Mouse (Mus musculus) induced T-regulatory cell, adult 2 months (primary cell): ENCODE results near the gene Crygs.

Experiments
- DNase-seq: peaks from one replicate; pipeline ENCODE4 v3.0.0-alpha.2; 2012; ENCODE audit warnings: low read depth

The Crygs gene

DNA sequence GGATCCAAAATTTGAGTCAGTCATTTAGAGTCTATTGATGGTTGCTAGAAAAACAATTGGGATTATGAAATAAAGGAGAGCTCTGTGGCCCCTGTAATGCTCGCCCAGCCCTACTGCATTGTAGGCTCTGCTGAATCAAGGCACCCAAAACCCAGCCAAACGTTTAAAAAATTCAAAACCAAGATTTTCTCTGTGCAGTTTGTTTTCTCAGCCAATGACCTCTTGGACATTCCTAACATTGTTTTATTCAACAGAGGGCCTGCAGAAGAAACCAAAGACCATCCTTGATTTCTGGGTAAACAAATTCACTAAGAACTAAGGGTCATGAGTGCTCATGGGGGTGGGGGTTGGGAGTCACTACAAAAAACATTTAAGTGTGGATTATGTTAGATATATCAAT is at the start of gene Crygs:
Gene Crygs, minus strand, starts transcription at position 101 of the 400 bp plus-strand sequence.
- DNase-seq = no peak

DNA sequence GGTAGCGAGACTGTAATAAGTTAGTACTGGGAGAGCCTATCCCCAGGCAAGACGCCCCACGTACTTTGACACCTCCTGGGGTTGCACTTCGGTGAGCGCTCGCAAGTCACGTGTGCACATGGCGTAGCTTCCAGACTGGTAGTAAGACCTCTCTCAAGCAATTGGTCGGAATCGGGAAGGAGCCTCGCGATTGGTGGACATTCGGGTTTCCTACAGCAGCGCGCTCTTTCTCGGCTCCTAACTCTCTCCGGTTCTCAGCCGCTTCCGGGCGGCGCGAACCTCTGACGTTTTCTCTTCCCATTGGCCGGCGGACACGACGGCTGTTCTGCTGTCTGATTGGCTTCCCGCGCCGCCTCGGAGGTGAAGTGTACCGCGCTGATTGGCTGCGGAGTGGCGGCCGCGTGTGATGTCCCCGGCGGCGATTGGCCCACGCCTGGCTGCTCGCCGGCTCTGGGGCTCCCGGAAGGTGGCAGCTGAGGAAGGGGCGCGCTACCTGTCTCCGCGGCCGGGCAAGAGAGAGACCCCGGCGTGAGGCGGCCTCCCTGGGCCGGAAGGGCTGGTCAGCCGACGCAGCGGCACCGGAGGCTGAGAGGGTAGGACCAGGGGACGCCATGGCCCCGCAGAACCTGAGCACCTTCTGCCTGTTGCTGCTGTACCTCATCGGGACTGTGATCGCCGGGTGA is 46.2 kb upstream of the Crygs start, which contains the start of the genes Tbccd1 and Dnajb11:
Gene Tbccd1, minus strand, starts transcription at position 239 of the 683 bp plus-strand sequence.
Gene Dnajb11, plus strand, starts transcription at position 415 of the 683 bp plus-strand sequence.
- DNase-seq = peak; percentile 99

- DNase-seq = no peak
These were observed 45.4 kb upstream of the Crygs start for GRCm38 (mm10) chr16:22856773-22857172.

GRCm38 (mm10) chr16:22852709-22853108 is 41.3 kb upstream of the Crygs start:
- no peak for DNase-seq

DNA sequence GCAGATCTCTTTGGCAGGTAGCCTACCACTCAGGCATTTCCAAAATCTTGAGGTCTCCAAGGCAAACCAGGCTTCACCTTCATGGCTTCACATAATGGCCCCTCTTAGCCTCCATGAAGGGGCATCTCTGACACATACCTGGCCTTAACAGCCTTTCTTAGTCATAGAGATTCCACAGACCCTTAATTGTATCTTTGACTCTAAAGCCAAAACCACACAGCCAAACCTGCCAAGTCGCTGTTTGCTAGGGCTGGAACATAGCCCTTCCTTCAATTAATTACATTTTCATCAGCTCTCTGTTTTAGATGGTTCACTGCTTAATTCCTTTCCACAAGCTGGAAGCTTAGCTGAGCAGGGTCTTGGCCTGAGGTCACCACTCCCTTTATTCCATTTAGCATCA is 37.0 kb upstream of the Crygs start:
- no peak for DNase-seq

- DNase-seq = no peak
These were observed 36.3 kb upstream of the Crygs start for GRCm38 (mm10) chr16:22847686-22848085.

DNA sequence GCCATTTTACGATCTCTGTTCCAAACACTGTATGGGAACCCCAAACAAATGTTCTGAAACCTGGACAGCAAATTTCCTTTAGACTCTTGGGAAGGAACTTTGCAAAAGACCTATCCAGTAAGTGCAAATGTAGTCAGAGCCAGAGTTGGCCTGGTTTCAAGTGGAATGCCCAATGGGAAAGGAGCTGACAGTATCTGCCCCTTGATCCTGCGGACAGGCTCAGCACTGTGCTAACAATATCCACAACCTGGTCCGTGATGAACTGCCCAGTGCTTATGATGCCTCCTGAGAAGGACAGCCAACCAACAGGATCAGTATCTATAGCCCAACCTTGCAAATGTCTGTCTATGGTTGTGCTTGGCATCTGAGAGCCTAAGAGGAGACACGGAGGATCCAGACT is 34.1 kb upstream of the Crygs start:
- DNase-seq = no peak

- DNase-seq = no peak
These were observed 33.5 kb upstream of the Crygs start for GRCm38 (mm10) chr16:22844834-22845233.

DNA sequence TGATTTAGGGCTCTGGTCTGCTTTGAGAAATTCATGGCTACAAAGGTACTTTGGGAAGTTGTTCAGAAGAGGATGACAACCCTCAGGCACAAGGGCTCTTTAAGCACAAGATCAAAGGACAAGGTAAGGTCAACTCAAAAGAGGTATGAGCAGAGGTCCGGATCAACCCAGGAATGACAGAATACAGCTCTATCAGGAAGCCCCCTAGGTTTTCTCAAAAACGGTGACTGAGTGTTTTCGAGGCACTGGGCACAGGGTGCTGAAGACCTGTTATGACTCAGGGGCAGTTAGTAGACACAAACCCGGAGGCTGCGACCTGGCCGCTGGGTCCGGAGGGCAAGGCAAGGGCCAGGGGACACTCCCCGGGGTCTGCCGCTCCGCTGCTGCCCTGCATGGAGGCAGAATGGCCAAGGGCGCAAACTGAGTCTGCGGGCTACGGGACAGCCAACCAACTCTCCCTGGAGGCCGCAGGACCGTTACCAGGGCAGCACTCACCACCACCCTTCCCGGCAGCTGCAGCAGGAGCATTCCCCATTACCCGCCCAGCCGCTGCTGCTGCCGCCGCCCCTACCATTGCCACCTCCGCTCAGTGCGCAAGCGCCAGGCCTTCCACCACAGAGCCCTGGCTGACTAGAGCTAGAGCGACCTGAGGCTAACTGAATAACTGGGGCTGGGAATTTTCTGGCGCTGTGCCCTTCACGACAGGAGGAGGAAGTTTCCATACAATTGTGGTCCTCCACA is 32.9 kb upstream of the Crygs start:
- DNase-seq = no peak

DNA sequence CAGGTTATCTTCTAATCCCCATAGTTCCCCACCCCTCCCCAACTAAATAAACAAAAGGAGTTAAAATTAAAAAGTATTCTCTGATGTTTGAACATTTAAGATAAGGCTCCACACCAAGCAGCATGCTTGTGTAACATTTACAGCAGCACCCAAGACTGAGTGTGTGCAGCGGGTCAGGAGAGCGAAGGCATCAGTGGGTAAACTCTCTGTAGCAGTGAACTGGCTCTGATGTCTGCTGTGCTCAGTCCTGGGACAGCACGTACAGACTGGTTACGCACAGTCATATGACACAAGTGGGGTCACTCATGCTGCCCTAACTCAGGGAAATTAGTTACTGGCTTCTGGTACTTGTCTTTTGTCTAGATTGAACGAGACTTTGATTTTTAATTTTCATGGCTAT is 31.5 kb upstream of the Crygs start:
- no peak for DNase-seq

- DNase-seq = no peak
These were observed 27.9 kb upstream of the Crygs start for GRCm38 (mm10) chr16:22839146-22839857.

DNA sequence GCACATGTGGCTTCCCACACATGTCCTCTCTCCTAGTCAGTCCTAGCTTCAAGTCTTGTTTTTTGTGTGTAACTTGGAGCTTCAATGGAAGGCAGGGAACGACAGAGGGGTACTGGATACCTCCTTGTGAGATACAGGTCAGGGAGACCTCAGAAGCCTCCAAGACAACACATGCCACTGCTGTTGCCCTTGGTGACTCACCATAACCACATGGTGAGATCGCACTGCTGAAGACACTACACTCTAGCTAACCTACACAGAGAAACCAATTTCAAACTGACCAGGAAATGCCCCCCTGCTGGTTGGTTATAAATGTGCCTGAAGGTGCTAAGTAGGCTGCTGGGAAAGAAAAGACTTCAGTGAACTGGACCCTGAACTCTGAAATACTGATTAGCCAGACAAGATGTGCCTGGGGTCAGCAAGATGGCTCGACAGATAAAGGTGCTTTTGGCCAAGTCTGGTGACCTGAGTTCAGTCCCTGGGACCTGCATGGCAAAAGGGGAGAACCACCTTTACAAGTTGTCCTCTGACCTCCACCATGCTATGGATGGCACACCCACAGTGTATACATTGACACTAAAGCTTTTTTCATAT is 21.7 kb upstream of the Crygs start:
- DNase-seq = no peak

DNA sequence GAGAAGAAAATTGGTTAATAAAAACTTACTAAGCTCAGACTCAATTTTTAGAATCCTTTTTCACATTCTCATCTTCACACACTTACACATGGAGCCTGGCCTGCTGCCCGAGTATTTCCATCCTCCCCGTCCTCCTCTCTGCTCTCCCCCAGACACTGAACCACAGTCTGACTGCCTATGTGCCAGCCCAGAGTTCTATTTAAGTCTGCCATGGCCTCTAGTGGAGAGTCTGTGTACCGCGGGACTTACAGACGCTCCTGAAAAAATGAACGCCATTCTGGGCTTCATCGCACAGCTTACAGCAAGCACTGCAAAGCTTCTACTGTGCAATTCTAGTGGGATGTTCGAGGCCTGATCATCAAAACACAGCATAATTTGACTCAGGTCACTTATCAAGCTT is 9.4 kb upstream of the Crygs start:
- DNase-seq = no peak

GRCm38 (mm10) chr16:22807468-22808070 is 3.8 kb downstream of the Crygs start:
- DNase-seq = peak; percentile 75

GRCm38 (mm10) chr16:22802786-22803185 is 8.6 kb downstream of the Crygs start:
- DNase-seq = no peak

GRCm38 (mm10) chr16:22800849-22801109 is 10.6 kb downstream of the Crygs start:
- DNase-seq = no peak

DNA sequence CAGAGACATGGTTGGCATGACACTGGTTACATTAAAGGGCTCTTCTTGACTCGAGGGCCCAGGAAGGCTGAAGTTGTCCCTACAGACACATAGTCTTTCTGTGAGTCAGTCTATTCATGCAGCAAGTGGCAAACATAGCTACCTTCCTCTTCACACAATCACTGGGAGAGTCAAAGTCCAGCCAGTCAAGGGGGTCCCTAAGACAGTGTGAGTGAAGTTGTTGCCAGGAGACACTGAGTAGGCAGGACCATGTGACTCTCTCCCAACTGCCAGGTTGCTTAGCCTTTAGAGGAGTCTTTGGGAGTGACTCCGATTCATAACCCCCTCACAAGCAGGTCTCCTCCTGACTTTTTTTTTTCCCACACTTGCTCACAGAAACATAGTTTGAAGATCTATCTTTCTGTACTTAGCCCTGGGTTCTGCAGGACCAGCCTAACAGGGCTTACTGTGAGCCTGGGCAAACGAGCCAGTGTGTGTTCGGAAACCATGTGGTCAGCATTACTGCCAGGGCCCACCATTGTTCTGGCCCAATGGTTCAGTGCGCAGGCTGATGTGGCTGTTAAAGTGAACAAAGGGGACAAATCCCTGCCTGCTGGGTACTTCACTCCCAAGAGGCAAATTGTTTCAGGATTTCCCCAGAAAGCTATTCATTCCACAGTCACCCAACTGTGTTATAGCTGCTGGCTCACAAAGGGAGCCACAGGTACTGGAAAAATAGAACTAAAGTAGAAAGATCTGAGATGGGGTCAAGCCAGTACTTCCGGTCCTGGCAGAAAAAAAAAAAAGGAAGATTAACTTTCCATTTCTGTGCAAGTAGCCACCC is 11.1 kb downstream of the Crygs start:
- no peak for DNase-seq

GRCm38 (mm10) chr16:22798520-22798919 is 12.9 kb downstream of the Crygs start:
- DNase-seq = no peak

GRCm38 (mm10) chr16:22797521-22797920 is 13.9 kb downstream of the Crygs start:
- DNase-seq = no peak

GRCm38 (mm10) chr16:22795497-22795896 is 15.9 kb downstream of the Crygs start:
- no peak for DNase-seq

DNA sequence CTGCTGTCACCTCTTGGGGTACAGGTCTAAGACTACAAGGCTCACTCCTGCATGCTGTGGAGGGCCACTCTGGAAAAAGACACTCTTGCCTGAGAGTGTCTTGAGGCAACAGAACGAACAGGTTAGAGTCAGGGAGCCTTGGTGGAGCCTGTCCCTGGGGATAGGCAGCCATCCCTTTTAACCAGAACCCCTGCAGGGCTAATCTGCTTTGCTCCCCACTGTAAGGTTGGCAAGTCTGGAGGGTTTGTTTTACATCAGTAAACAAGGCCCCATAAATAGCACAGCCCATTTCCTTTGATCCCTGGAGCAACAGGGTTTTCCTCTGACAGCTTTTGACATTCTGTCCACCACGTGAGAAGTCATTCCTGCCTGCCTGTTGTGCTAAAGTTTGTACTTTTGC is 20.1 kb downstream of the Crygs start:
- DNase-seq = no peak
